Mouse (Mus musculus) heart, adult 2 months (tissue): ENCODE measurements around the gene Luc7l3.

Experiments used
- CTCF ChIP-seq: fragments of 200-600 bp; IDR thresholded peaks from 2 replicates; pipeline ENCODE4 v1.8.1; 2022; ENCODE audit warnings: antibody characterized with exemption, mild to moderate bottlenecking, moderate library complexity
- POLR2A ChIP-seq: fragments of 200-500 bp; IDR thresholded peaks from 2 replicates; pipeline ENCODE4 v1.6.1; 2011; ENCODE audit warnings: mild to moderate bottlenecking, low read depth, low read length, control low read depth; ENCODE audit not compliant: insufficient read depth

DNA sequence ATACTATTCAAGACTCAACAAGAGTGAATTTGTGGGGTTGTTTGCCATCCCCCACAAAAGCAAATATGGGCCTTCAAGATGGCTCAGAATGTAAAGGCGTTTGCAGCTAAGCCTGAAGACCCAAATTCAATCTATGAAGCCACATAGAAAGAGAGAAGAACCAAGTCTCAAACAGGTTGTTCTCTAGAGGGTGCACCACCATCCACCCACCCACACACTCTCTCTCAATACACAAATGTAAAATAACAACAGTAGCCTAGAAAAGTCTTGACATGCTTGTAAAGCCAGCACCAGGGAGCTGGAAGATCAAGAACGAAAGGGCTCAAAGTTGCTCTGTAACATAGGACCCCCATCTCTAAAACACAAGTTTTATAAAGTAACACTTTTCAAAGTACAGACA is 5.3 kb downstream of the Luc7l3 start:
- TF ChIP-seq CTCF, result no peak
- TF ChIP-seq POLR2A, result no peak
